Mouse (Mus musculus): ENCODE measurements around the gene Rpl27a. TPM values are rescaled to one million over a fixed set of nuclear protein-coding genes. Genes with fewer than 3 reads are reported as not detected.

Gene Rpl27a
- polyA plus RNA-seq, 1 experiment from 2014 or later = 140 TPM

DNA sequence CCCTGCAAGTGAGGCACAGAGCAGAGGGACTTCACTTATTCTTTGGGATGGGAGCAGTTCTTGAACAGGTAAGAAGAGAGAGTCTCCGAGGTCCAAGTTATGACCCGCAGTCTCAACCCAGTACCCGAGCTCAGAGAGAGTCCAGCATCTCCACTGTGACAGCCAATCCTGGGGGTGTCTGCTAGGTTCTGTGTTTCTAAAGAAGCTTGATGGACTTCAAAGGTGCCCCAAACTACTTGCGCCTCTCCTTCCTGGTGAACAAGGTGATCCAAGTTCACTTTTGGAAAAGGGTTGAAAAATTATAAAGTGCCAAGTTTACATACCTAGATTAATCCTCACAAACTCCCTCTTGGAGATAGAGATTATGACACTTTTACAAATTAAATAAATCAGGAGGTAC lies 10.9 kb upstream of the Rpl27a start, which contains the start of gene Trim66:
TSS of gene Trim66 (minus strand) at position 101 of the 400 bp plus-strand sequence.
- H3K27me3 ChIP-seq = no peaks in the 10 kb centered on the region
- H3K4me1 ChIP-seq = 0 out of 2 replicates have a peak, but pooled peaks cover 4% of the 10 kb centered on the region
- no peak for ATAC-seq (ENCODE audit: insufficient number of reproducible peaks, low FRiP score, low TSS enrichment, low read depth)
- H3K9me3 ChIP-seq (replicated peaks) = no peaks in the 10 kb centered on the region
- no peaks in the 10 kb centered on the region for H3K36me3 ChIP-seq
- H3K9ac ChIP-seq = no peak within 1 kb of the TSS
- no peak within 1 kb of the TSS for H3K4me2 ChIP-seq (replicated peaks)
- 84% methylated on average over 4 of the region's 4 CpGs for WGBS
- H3K4me3 ChIP-seq (replicated peaks) = no peak within 1 kb of the TSS
- no peak within 1 kb of the TSS; the same call in 1 of the 2 replicates for H3K27ac ChIP-seq (replicated peaks)

DNA sequence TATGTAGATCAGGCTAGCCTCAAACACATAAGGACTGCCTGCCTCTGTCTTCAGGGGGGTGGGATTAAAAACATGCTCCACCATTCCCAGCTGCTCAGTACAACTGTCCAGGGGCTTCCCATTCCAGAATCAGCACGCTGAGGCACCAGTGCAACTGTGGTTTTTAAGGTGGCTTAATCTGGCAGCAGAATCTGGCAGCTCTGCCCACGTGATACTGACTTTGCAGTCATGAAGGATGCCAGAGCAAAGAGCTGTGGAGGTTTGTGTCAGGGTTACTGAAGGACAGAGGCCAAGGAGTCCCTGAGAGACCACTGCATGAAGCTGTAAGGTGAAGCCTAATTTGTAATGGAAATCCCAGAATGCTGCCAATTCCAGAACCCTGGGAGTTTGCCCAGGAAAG lies 8.1 kb upstream of the Rpl27a start:
- 57% methylated on average over 2 of the region's 2 CpGs for WGBS
- H3K9me3 ChIP-seq (replicated peaks) = no peaks in the 10 kb centered on the region
- H3K27ac ChIP-seq (replicated peaks) = no peak overlapping the region
- H3K9ac ChIP-seq = no peak overlapping the region
- ATAC-seq (ENCODE audit: insufficient number of reproducible peaks, low FRiP score, low TSS enrichment, low read depth) = no peak
- H3K36me3 ChIP-seq = no peaks in the 10 kb centered on the region
- 0 out of 2 replicates have a peak, but pooled peaks cover 4% of the 10 kb centered on the region for H3K4me1 ChIP-seq
- H3K4me3 ChIP-seq (replicated peaks) = no peak overlapping the region
- H3K27me3 ChIP-seq = no peaks in the 10 kb centered on the region
- no peak overlapping the region for H3K4me2 ChIP-seq (replicated peaks)

GRCm38 (mm10) chr7:109511838-109512237 lies 7.1 kb upstream of the Rpl27a start:
- Histone ChIP-seq H3K9me3 (replicated peaks) (no peaks in the 10 kb centered on the region), H3K4me2 (replicated peaks) (no peak overlapping the region), H3K27ac (replicated peaks) (no peak overlapping the region), H3K9ac (no peak overlapping the region), H3K36me3 (no peaks in the 10 kb centered on the region), H3K27me3 (no peaks in the 10 kb centered on the region), H3K4me1 (0 out of 2 replicates have a peak, but pooled peaks cover 4% of the 10 kb centered on the region), H3K4me3 (replicated peaks) (no peak overlapping the region)
- WGBS = 90% methylated on average over 3 of the region's 3 CpGs
- ATAC-seq (ENCODE audit: insufficient number of reproducible peaks, low FRiP score, low TSS enrichment, low read depth) = no peak

DNA sequence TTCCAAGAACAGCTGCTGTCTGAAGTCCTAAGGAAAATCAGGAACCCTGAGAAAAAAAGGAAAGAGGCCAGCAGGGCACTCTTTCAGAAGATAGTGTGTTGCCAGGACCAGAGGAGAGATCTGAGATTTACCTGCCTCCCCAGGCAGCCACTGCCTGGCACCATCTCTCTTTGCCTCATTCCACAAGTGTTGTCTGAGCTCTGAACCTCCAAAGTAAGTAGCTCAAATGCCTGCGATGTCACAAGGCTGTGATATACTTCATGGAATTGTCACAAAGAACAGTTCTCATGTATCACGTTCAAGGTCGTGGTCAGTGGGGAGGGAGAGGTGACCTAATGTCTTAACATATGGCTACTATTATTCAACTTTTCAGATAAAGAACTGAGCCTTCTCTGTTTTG lies 2.4 kb upstream of the Rpl27a start:
- peaks cover 5% of the 10 kb centered on the region; the same call in 1 of the 2 replicates for H3K36me3 ChIP-seq
- H3K4me1 ChIP-seq = peaks cover 24% of the 10 kb centered on the region
- no peaks in the 10 kb centered on the region for H3K9me3 ChIP-seq (replicated peaks)
- no peak overlapping the region for H3K9ac ChIP-seq
- ATAC-seq (ENCODE audit: insufficient number of reproducible peaks, low FRiP score, low TSS enrichment, low read depth) = no peak
- H3K4me2 ChIP-seq (replicated peaks) = no peak overlapping the region
- no peak overlapping the region for H3K27ac ChIP-seq (replicated peaks)
- H3K4me3 ChIP-seq (replicated peaks) = no peak overlapping the region
- no peaks in the 10 kb centered on the region for H3K27me3 ChIP-seq
- 66% methylated on average over 3 of the region's 3 CpGs for WGBS

- Histone ChIP-seq H3K9ac (peak overlapping the region; percentile 63), H3K4me1 (peaks cover 35% of the 10 kb centered on the region), H3K4me3 (replicated peaks) (peak overlapping the region; percentile 98), H3K4me2 (replicated peaks) (peak overlapping the region; percentile 89), H3K36me3 (peaks cover 20% of the 10 kb centered on the region), H3K9me3 (replicated peaks) (no peaks in the 10 kb centered on the region), H3K27me3 (no peaks in the 10 kb centered on the region), H3K27ac (replicated peaks) (peak overlapping the region; percentile 99)
- no peak for ATAC-seq (ENCODE audit: insufficient number of reproducible peaks, low FRiP score, low TSS enrichment, low read depth)
- 19% methylated on average over 10 of the region's 10 CpGs for WGBS
Observed at GRCm38 (mm10) chr7:109518036-109518681, 788 bp upstream of the Rpl27a start.

DNA sequence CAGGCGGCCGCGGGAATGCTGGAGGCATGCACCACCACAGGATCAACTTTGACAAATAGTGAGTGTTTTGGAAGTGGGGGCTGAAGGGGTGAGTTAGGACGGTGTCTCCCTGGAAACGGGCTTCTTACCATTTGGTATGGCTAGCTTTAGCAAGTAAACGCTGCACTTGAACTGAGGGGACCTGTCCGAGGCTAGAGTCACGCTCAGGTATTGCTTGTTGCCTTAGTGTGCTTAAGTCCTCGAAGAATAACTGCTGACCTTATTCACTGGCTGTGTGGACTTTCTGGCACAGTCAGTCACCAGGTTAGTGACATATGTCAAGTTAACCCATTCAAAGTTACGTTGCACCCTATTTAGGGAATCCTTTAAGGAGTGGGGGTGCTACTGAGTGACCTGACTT lies 989 bp downstream of the Rpl27a start:
- peak overlapping the region; percentile 98 for H3K4me3 ChIP-seq (replicated peaks)
- 3% methylated on average over 10 of the region's 10 CpGs for WGBS
- no peak for ATAC-seq (ENCODE audit: insufficient number of reproducible peaks, low FRiP score, low TSS enrichment, low read depth)

DNA sequence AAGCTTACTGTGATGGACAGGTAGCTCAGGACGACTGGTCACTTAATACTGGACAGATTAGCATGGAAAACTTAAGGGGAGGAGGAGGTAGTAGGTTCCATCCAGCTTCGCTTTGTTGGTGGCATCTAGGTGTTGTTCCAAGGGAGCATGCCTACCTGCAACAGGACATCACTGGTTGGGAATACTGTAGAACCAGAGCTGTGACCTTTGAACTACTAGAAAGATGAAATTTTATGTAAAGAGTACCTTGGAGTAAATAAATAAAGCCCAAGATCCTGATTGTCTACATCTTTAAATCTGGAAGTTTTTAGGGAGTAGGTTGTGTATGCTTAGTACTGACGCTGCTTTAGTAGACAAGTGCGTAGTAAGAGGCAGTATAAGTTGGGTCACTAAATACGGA lies 3.1 kb downstream of the Rpl27a start:
- H3K27ac ChIP-seq (replicated peaks) = no peak overlapping the region; the same call in 1 of the 2 replicates
- no peak overlapping the region for H3K9ac ChIP-seq
- peaks cover 39% of the 10 kb centered on the region for H3K4me1 ChIP-seq
- H3K9me3 ChIP-seq (replicated peaks) = no peaks in the 10 kb centered on the region
- H3K4me3 ChIP-seq (replicated peaks) = no peak overlapping the region
- no peak overlapping the region for H3K4me2 ChIP-seq (replicated peaks)
- ATAC-seq (ENCODE audit: insufficient number of reproducible peaks, low FRiP score, low TSS enrichment, low read depth) = no peak
- H3K27me3 ChIP-seq = no peaks in the 10 kb centered on the region
- peaks cover 55% of the 10 kb centered on the region for H3K36me3 ChIP-seq
- 72% methylated on average over 5 of the region's 5 CpGs for WGBS

More for the DNA sequence above, 989 bp downstream of the Rpl27a start:
- Histone ChIP-seq H3K9ac (peak overlapping the region; percentile 100), H3K4me1 (peaks cover 39% of the 10 kb centered on the region), H3K4me2 (replicated peaks) (peak overlapping the region; percentile 89), H3K36me3 (peaks cover 37% of the 10 kb centered on the region), H3K27ac (replicated peaks) (peak overlapping the region; percentile 99; the same call in 1 of the 2 replicates), H3K27me3 (no peaks in the 10 kb centered on the region), H3K9me3 (replicated peaks) (no peaks in the 10 kb centered on the region)

GRCm38 (mm10) chr7:109523304-109523703 lies 4.4 kb downstream of the Rpl27a start:
- Histone ChIP-seq H3K4me2 (replicated peaks) (no peak overlapping the region), H3K9me3 (replicated peaks) (no peaks in the 10 kb centered on the region), H3K4me1 (peaks cover 39% of the 10 kb centered on the region), H3K27ac (replicated peaks) (peak overlapping the region; percentile 77), H3K9ac (no peak overlapping the region), H3K36me3 (peaks cover 63% of the 10 kb centered on the region), H3K27me3 (no peaks in the 10 kb centered on the region), H3K4me3 (replicated peaks) (no peak overlapping the region)
- WGBS = 64% methylated on average over 2 of the region's 2 CpGs
- no peak for ATAC-seq (ENCODE audit: insufficient number of reproducible peaks, low FRiP score, low TSS enrichment, low read depth)

GRCm38 (mm10) chr7:109523741-109524441 lies 4.9 kb downstream of the Rpl27a start:
- ATAC-seq (ENCODE audit: insufficient number of reproducible peaks, low FRiP score, low TSS enrichment, low read depth) = no peak
- Histone ChIP-seq H3K9ac (no peak overlapping the region), H3K4me1 (peaks cover 44% of the 10 kb centered on the region), H3K9me3 (replicated peaks) (no peaks in the 10 kb centered on the region), H3K4me3 (replicated peaks) (no peak overlapping the region), H3K4me2 (replicated peaks) (no peak overlapping the region), H3K27me3 (no peaks in the 10 kb centered on the region), H3K36me3 (peaks cover 66% of the 10 kb centered on the region), H3K27ac (replicated peaks) (peak overlapping the region; percentile 77)
- WGBS = 48% methylated on average over 6 of the region's 6 CpGs

DNA sequence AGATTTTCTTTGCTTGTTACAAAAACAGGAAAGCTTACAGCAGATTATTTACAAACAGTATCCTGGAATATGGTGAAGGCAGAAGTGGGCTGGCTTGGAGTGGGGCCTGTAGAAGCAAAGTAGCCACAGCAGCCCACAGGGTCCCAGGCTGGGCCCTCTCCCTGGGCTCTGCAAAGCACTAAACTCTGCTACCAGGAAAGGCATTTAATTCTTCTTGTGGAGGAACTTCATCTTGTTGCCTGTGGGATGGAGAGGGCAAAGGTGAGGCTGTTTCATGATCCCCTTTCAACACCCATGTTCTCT lies 5.4 kb downstream of the Rpl27a start:
- no peak overlapping the region for H3K4me2 ChIP-seq (replicated peaks)
- H3K27me3 ChIP-seq = no peaks in the 10 kb centered on the region
- peak overlapping the region; percentile 77 for H3K27ac ChIP-seq (replicated peaks)
- H3K4me1 ChIP-seq = peaks cover 44% of the 10 kb centered on the region
- H3K9me3 ChIP-seq (replicated peaks) = no peaks in the 10 kb centered on the region
- no peak for ATAC-seq (ENCODE audit: insufficient number of reproducible peaks, low FRiP score, low TSS enrichment, low read depth)
- H3K4me3 ChIP-seq (replicated peaks) = no peak overlapping the region
- no peak overlapping the region for H3K9ac ChIP-seq
- peaks cover 66% of the 10 kb centered on the region for H3K36me3 ChIP-seq

- Histone ChIP-seq H3K27me3 (no peaks in the 10 kb centered on the region), H3K4me3 (replicated peaks) (no peak overlapping the region), H3K9me3 (replicated peaks) (no peaks in the 10 kb centered on the region), H3K9ac (no peak overlapping the region), H3K27ac (replicated peaks) (peak overlapping the region; percentile 77), H3K4me2 (replicated peaks) (no peak overlapping the region), H3K36me3 (peaks cover 69% of the 10 kb centered on the region), H3K4me1 (peaks cover 43% of the 10 kb centered on the region)
- ATAC-seq (ENCODE audit: insufficient number of reproducible peaks, low FRiP score, low TSS enrichment, low read depth) = no peak
- WGBS = 64% methylated on average over 3 of the region's 3 CpGs
Observed at GRCm38 (mm10) chr7:109524763-109525162, 5.8 kb downstream of the Rpl27a start.

Measured in embryonic facial prominence, embryonic 15.5 days (tissue).